Mouse (Mus musculus): ENCODE data around the gene 1190005I06Rik. TPM values are rescaled to one million over a fixed set of nuclear protein-coding genes. Genes with fewer than 3 reads are reported as not detected.

The 1190005I06Rik gene
- polyA plus RNA-seq, 1 experiment from 2014 or later: 1.6 TPM

DNA sequence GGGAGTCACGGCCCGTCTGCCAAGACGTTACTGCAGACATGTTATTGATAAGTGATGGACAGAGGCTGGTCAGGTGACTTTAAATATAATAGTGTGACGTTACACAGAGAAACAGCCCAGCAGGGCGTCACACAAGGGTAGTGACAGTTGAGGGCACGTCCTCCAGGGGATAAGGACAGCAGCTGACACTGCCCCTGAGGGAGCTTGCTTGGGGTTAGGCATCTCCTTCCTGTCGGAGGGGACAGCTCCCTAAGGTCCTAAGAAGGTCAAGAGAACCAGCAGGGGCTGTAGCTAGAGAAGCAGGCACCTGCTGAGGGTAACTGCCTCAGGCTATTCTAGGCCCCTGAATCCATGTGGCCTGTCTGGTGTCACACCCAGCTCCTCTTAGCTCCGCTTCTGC, 75.9 kb downstream of the 1190005I06Rik start:
- Histone ChIP-seq H3K27ac (ENCODE audit: low read depth) (no peak overlapping the region), H3K4me3 (ENCODE audit: low read depth, low read length) (no peak overlapping the region), H3K36me3 (ENCODE audit: control insufficient read depth, insufficient read depth, low read length) (peaks cover 92% of the 10 kb centered on the region), H3K4me2 (ENCODE audit: low read length) (no peak overlapping the region), H3K27me3 (replicated peaks; ENCODE audit: control insufficient read depth, insufficient read depth, low read length) (no peaks in the 10 kb centered on the region), H3K9me3 (ENCODE audit: control insufficient read depth, low read length) (no peaks in the 10 kb centered on the region), H3K9ac (ENCODE audit: low read length) (no peak overlapping the region), H3K4me1 (replicated peaks; ENCODE audit: control insufficient read depth, insufficient read depth, low read length) (peaks cover 6% of the 10 kb centered on the region; the same call in 1 of the 2 replicates)
- ATAC-seq (replicated peaks; ENCODE audit: low FRiP score, low TSS enrichment, low read depth): no peak
- no peak for DNase-seq (ENCODE audit: low spot score)
- WGBS: 86% methylated on average over 8 of the region's 8 CpGs

DNA sequence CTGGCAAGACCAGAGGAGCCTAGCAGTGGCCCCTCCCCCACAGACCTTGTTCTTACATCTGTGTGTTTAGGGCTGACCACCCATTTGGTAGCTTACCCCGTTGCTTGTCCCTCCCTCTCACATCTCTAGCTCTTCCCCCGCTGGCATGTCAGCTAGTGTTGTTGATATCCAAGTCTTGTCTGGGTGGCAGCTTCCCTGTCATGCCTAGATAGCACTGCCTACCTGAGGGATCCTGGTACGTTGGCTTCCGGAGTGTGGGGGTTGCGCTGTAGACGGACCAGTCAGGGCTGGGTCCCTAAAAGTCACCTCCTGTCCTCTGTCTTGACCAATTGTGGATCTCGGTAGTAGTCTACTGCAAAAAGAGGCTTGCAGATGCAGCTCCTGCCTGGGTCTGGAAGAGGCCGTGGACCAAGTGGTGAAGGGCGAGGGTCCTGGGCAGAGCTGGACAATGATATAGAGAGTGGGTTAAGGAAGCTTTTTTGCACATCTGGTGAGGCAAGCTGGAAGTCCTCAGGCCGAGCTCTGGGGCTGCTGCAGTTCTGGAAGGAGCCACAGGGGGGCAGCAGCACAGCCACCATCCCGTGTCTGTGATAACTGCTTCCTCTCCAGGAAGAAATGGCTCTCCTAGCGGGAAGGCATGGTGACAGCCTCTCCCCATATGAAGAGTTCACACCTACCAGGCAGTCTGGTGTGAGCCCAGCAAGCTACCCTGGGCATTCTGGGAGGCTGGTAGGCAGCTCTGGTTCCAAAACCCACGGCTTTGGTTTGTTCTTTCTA, 77.3 kb downstream of the 1190005I06Rik start:
- Histone ChIP-seq H3K9ac (ENCODE audit: low read length) (no peak overlapping the region), H3K27ac (ENCODE audit: low read depth) (no peak overlapping the region), H3K9me3 (ENCODE audit: control insufficient read depth, low read length) (no peaks in the 10 kb centered on the region), H3K4me1 (replicated peaks; ENCODE audit: control insufficient read depth, insufficient read depth, low read length) (peaks cover 12% of the 10 kb centered on the region), H3K4me3 (ENCODE audit: low read depth, low read length) (no peak overlapping the region), H3K27me3 (replicated peaks; ENCODE audit: control insufficient read depth, insufficient read depth, low read length) (no peaks in the 10 kb centered on the region), H3K36me3 (ENCODE audit: control insufficient read depth, insufficient read depth, low read length) (peaks cover 81% of the 10 kb centered on the region), H3K4me2 (ENCODE audit: low read length) (no peak overlapping the region)
- ATAC-seq (replicated peaks; ENCODE audit: low FRiP score, low TSS enrichment, low read depth): no peak
- DNase-seq (ENCODE audit: low spot score): peak; percentile 96
- 54% methylated on average over 13 of the region's 13 CpGs for WGBS

DNA sequence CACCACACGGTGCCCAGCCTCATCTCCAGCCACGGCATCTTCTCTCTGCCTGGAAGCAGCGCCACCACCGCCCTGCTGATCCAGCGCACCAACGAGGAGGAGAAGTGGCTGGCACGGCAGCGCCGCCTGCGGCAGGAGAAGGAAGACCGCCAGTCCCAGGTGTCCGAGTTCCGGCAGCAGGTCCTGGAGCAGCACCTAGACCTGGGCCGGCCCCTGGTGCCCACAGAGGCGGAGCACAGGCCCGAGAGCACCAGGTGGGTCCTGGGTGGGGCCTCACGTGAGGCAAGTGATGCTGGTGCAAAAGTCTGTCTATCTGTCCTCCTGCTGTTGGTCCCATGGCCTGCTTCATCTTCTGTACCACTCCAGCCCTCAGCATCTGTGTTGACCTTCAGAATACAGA, 78.3 kb downstream of the 1190005I06Rik start:
- H3K27ac ChIP-seq (ENCODE audit: low read depth): no peak overlapping the region
- H3K4me1 ChIP-seq (replicated peaks; ENCODE audit: control insufficient read depth, insufficient read depth, low read length): peaks cover 22% of the 10 kb centered on the region
- DNase-seq (ENCODE audit: low spot score) (no peak), ATAC-seq (replicated peaks; ENCODE audit: low FRiP score, low TSS enrichment, low read depth) (no peak)
- peaks cover 71% of the 10 kb centered on the region for H3K36me3 ChIP-seq (ENCODE audit: control insufficient read depth, insufficient read depth, low read length)
- H3K4me2 ChIP-seq (ENCODE audit: low read length): no peak overlapping the region
- no peak overlapping the region for H3K9ac ChIP-seq (ENCODE audit: low read length)
- WGBS: 94% methylated on average over 17 of the region's 17 CpGs
- H3K4me3 ChIP-seq (ENCODE audit: low read depth, low read length): no peak overlapping the region
- H3K27me3 ChIP-seq (replicated peaks; ENCODE audit: control insufficient read depth, insufficient read depth, low read length): no peaks in the 10 kb centered on the region
- H3K9me3 ChIP-seq (ENCODE audit: control insufficient read depth, low read length): no peaks in the 10 kb centered on the region

DNA sequence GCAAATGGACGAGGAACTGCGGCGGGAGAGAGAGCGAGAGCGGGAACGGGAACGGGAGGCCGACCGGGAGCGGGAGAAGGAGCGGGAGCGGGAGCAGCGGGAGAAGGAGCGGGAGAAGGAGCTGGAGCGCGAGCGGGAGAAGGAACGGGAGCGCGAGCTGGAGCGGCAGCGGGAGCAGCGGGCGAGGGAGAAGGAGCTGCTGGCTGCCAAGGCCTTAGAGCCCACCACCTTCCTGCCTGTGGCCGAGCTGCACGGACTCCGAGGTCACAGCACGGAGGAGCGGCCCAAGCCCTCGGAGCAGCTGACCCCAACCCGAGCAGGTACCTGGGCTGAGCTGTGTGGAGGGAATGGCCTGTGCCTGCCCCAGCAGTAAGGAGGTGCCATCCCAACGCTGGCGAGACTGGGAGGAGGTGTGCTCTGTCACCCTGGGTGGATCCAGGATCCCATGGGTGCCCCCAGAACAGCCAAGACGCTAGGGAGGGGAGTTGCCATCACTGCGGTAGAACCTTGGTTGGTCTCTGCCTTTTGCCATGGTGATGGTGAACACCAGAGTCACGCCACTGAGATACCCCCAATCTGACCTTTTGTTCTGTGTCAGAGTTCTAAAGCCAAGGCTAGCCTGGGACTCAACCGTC, 79.2 kb downstream of the 1190005I06Rik start:
- DNase-seq (ENCODE audit: low spot score): no peak
- Histone ChIP-seq H3K27ac (ENCODE audit: low read depth) (no peak overlapping the region), H3K4me3 (ENCODE audit: low read depth, low read length) (no peak overlapping the region), H3K36me3 (ENCODE audit: control insufficient read depth, insufficient read depth, low read length) (peaks cover 63% of the 10 kb centered on the region), H3K9me3 (ENCODE audit: control insufficient read depth, low read length) (no peaks in the 10 kb centered on the region), H3K27me3 (replicated peaks; ENCODE audit: control insufficient read depth, insufficient read depth, low read length) (no peaks in the 10 kb centered on the region), H3K4me1 (replicated peaks; ENCODE audit: control insufficient read depth, insufficient read depth, low read length) (peaks cover 31% of the 10 kb centered on the region), H3K9ac (ENCODE audit: low read length) (no peak overlapping the region), H3K4me2 (ENCODE audit: low read length) (no peak overlapping the region)
- 94% methylated on average over 37 of the region's 37 CpGs for WGBS
- no peak for ATAC-seq (replicated peaks; ENCODE audit: low FRiP score, low TSS enrichment, low read depth)

DNA sequence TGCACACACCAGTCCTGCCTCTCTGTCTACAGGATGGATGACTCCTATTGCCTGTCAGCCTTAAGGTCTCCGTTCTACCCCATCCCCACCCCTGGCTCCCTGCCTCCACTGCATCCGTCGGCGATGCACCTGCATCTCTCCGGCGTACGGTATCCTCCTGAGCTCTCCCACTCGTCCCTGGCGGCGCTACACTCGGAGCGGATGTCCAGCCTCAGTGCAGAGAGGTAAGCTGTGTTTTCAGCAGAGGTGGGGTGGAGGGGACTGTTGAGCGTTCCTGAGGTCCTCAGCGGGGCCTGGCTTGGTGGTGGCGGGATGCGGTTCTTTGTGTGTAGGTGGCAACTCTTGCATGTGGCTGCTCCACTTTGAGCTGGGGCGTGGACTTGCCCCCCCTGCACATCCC, 79.7 kb downstream of the 1190005I06Rik start:
- Histone ChIP-seq H3K27me3 (replicated peaks; ENCODE audit: control insufficient read depth, insufficient read depth, low read length) (no peaks in the 10 kb centered on the region), H3K4me2 (ENCODE audit: low read length) (no peak overlapping the region), H3K4me1 (replicated peaks; ENCODE audit: control insufficient read depth, insufficient read depth, low read length) (peaks cover 36% of the 10 kb centered on the region), H3K27ac (ENCODE audit: low read depth) (no peak overlapping the region), H3K9ac (ENCODE audit: low read length) (no peak overlapping the region), H3K9me3 (ENCODE audit: control insufficient read depth, low read length) (no peaks in the 10 kb centered on the region), H3K4me3 (ENCODE audit: low read depth, low read length) (no peak overlapping the region), H3K36me3 (ENCODE audit: control insufficient read depth, insufficient read depth, low read length) (peaks cover 57% of the 10 kb centered on the region)
- 92% methylated on average over 17 of the region's 17 CpGs for WGBS
- DNase-seq (ENCODE audit: low spot score) (no peak), ATAC-seq (replicated peaks; ENCODE audit: low FRiP score, low TSS enrichment, low read depth) (no peak)

DNA sequence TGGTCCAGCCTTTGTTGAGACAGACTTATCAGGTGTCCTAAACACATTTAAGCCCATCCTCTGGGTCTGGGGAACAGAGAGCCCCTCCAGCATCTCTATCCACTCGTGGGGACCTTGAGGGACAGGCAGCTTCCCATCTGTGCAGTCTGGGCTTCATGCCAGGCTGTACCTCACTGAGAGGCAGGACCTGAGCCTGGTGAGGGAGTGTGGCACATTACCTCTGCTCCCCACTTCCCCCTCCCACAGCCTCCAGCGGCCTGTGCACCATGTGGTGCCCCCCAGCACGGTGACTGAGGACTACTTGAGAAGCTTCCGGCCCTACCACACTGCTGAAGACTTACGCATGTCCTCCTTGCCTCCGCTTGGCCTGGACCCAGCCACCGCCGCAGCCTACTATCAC, 80.8 kb downstream of the 1190005I06Rik start:
- Histone ChIP-seq H3K9ac (ENCODE audit: low read length) (no peak overlapping the region), H3K4me1 (replicated peaks; ENCODE audit: control insufficient read depth, insufficient read depth, low read length) (peaks cover 41% of the 10 kb centered on the region), H3K27ac (ENCODE audit: low read depth) (no peak overlapping the region), H3K9me3 (ENCODE audit: control insufficient read depth, low read length) (no peaks in the 10 kb centered on the region), H3K27me3 (replicated peaks; ENCODE audit: control insufficient read depth, insufficient read depth, low read length) (no peaks in the 10 kb centered on the region), H3K36me3 (ENCODE audit: control insufficient read depth, insufficient read depth, low read length) (peaks cover 47% of the 10 kb centered on the region), H3K4me3 (ENCODE audit: low read depth, low read length) (no peak overlapping the region), H3K4me2 (ENCODE audit: low read length) (no peak overlapping the region)
- 94% methylated on average over 8 of the region's 8 CpGs for WGBS
- no peak for DNase-seq (ENCODE audit: low spot score)
- no peak for ATAC-seq (replicated peaks; ENCODE audit: low FRiP score, low TSS enrichment, low read depth)

DNA sequence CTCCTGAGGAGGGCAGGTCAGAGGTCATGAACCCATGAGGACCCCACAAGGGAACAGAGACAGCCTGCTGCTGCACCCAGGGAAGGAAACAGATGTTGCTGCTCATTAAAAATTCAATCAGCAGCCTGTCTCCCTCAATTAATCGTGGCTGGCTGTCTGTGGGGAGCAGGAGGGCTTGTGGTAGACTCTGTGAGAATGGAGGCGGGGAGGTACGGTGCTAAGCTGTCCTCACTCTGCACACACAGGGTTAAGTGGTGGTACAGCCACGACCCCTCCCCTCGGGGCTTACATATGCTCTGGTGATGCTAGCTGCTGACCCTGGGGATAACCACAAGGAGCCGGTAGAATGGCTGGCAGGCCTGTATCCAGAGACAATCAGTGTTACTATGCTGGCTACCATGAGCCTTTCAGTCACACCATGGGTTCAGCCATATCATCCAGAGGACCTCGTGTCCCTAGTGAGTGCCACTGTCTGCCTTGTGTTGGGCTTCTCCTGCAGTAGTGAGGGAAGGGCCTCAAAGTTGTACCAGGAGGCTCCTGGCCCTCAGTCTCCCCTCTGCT, 82.2 kb downstream of the 1190005I06Rik start:
- WGBS: 43% methylated on average over 7 of the region's 7 CpGs
- Histone ChIP-seq H3K4me2 (ENCODE audit: low read length) (no peak overlapping the region), H3K27ac (ENCODE audit: low read depth) (0 out of 2 replicates have a peak overlapping the region, but pooled peaks have one; percentile 81), H3K9me3 (ENCODE audit: control insufficient read depth, low read length) (no peaks in the 10 kb centered on the region), H3K4me3 (ENCODE audit: low read depth, low read length) (no peak overlapping the region), H3K9ac (ENCODE audit: low read length) (no peak overlapping the region), H3K4me1 (replicated peaks; ENCODE audit: control insufficient read depth, insufficient read depth, low read length) (peaks cover 41% of the 10 kb centered on the region), H3K27me3 (replicated peaks; ENCODE audit: control insufficient read depth, insufficient read depth, low read length) (no peaks in the 10 kb centered on the region), H3K36me3 (ENCODE audit: control insufficient read depth, insufficient read depth, low read length) (peaks cover 35% of the 10 kb centered on the region)
- DNase-seq (ENCODE audit: low spot score) (no peak), ATAC-seq (replicated peaks; ENCODE audit: low FRiP score, low TSS enrichment, low read depth) (peak; percentile 26; the same call in 1 of the 2 replicates)

DNA sequence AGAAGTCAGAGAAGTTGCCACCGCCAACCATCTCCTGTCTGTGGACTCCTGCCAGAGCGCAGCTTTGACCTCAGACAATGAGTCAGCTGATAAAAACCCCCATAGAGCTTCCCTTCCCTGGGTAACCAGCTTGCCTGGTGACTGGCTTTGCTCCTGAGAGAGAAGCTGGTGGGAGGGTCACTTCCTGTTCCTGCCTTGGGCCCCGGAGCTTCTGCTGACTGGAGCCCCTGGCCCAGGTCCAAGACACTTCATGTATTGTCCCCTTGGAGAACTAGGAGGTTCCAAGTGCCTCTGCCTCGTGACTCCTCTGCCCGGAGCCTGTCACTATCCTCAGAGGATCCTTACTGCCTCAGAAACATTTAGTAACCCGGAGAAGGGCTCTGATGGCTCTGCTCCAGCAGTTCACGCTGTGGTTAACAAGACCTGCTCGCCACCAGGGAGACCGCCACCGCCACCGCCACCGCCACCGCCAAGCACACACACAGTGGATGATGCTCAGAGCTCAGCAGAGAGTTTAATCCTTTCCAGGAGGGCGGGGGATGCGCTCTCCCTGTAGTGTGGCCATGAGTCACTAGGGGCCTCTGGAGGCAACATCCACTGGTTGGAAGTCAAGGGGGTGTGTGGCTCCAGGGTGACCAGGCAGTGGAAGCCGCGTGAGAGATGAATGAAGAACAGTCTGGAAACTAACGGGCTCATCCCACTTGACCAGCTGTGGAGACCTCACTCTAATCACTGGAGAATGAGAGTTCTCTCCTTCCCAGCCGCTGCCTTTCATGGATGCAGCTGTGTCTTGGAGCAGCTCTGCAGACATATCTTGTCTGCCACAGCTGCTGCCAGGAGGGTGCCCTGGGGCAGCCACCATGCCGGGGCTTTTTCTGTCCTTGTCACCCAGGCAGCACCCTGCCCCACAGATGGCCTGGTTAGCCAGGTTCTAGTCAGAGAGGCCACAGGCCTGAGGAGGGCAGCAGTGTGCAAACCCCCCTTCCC, 83.3 kb downstream of the 1190005I06Rik start:
- no peak overlapping the region for H3K4me3 ChIP-seq (ENCODE audit: low read depth, low read length)
- peaks cover 41% of the 10 kb centered on the region for H3K4me1 ChIP-seq (replicated peaks; ENCODE audit: control insufficient read depth, insufficient read depth, low read length)
- H3K27me3 ChIP-seq (replicated peaks; ENCODE audit: control insufficient read depth, insufficient read depth, low read length): no peaks in the 10 kb centered on the region
- 27% methylated on average over 20 of the region's 20 CpGs for WGBS
- DNase-seq (ENCODE audit: low spot score) (peak; percentile 76), ATAC-seq (replicated peaks; ENCODE audit: low FRiP score, low TSS enrichment, low read depth) (peak; percentile 10; the same call in 1 of the 2 replicates)
- no peaks in the 10 kb centered on the region for H3K9me3 ChIP-seq (ENCODE audit: control insufficient read depth, low read length)
- no peak overlapping the region for H3K9ac ChIP-seq (ENCODE audit: low read length)
- H3K27ac ChIP-seq (ENCODE audit: low read depth): peak overlapping the region; percentile 81
- peak overlapping the region; percentile 28 for H3K4me2 ChIP-seq (ENCODE audit: low read length)
- peaks cover 27% of the 10 kb centered on the region for H3K36me3 ChIP-seq (ENCODE audit: control insufficient read depth, insufficient read depth, low read length)
